In genomic region chr10:41561701-41562395, GRCm38 (mm10) we compare ENCODE assay signal across 24 mouse cellular contexts.
"Had no signal": no experiment of that assay in that cellular context is flagged by ENCODE, and none has a peak within 500 bp of the region (broad histone marks: within the 10 kb centered on the region; RNA-seq: fewer than 3 reads in every experiment).

No protein-coding gene starts in this region.

- ATAC-seq: hindbrain, postnatal 0 days; intestine, embryonic 16.5 days had no signal

- H3K9me3 ChIP-seq: heart, embryonic 15.5 days had no signal

- H3K4me1 ChIP-seq: hindbrain, embryonic 13.5 days; hindbrain, embryonic 15.5 days; limb, embryonic 13.5 days had no signal

- H3K27ac ChIP-seq: heart, adult 2 months; heart, embryonic 13.5 days; heart, embryonic 15.5 days; hindbrain, embryonic 13.5 days; hindbrain, embryonic 15.5 days; hindbrain, postnatal 0 days; kidney, embryonic 15.5 days; kidney, postnatal 0 days; limb, embryonic 13.5 days had no signal

- H3K9ac ChIP-seq: heart, embryonic 13.5 days; heart, embryonic 15.5 days; hindbrain, embryonic 13.5 days; hindbrain, embryonic 15.5 days; kidney, embryonic 15.5 days; limb, embryonic 13.5 days had no signal

- H3K4me2 ChIP-seq: heart, embryonic 11.5 days; heart, embryonic 13.5 days; heart, embryonic 15.5 days; hindbrain, embryonic 13.5 days; hindbrain, embryonic 15.5 days; kidney, embryonic 15.5 days; limb, embryonic 13.5 days had no signal

- H3K27me3 ChIP-seq: heart, embryonic 13.5 days; heart, embryonic 15.5 days; hindbrain, embryonic 13.5 days; hindbrain, embryonic 15.5 days; kidney, embryonic 15.5 days; limb, embryonic 13.5 days had no signal

- H3K36me3 ChIP-seq: heart, embryonic 13.5 days; heart, embryonic 15.5 days; hindbrain, embryonic 15.5 days; kidney, embryonic 15.5 days; limb, embryonic 13.5 days had no signal

- H3K4me3 ChIP-seq: heart, adult 2 months; heart, embryonic 13.5 days; heart, embryonic 15.5 days; hindbrain, embryonic 13.5 days; hindbrain, embryonic 15.5 days; kidney, embryonic 15.5 days; limb, embryonic 13.5 days had no signal

- DNase-seq: gastrocnemius, postnatal 14 days; gastrocnemius, postnatal 36 days; heart, adult 11 months; heart, adult 2 months; heart, postnatal 14 days; heart, postnatal 36 days; kidney, adult 11 months; kidney, adult 2 months; kidney, adult 9 months; kidney, postnatal 14 days; kidney, postnatal 36 days; layer of hippocampus, adult 9-11 months; layer of hippocampus, postnatal 36 days; left cerebral cortex, postnatal 4 days had no signal
